Mouse (Mus musculus) gastrocnemius, postnatal 10 days (tissue): ENCODE data around the gene Ddx43. TPM values are rescaled to one million over a fixed set of nuclear protein-coding genes. Genes with fewer than 3 reads are reported as not detected.
A peak's percentile ranks its signal among the peaks of the same experiment; 100 is the strongest.
"Not testable (repeated sequence)": the region's sequence is repeated elsewhere in the genome, so short reads cannot be mapped to it uniquely, and the experiment has no call there.

Source experiments
- DNase-seq: peaks from one replicate; pipeline ENCODE4 v3.0.0; 2021; ENCODE audit warnings: mixed read lengths
- long read RNA-seq, 2 experiments: library from polyadenylated mRNA; stranded (forward); transcript quantifications; one replicate each; pipeline ENCODE4 v2.0.0; 2021
- total RNA-seq, 2 experiments: library from RNA; stranded (reverse); gene quantifications; 2 replicates each; pipeline ENCODE4 v1.2.3; 2021

The Ddx43 gene
- not detected for total RNA-seq
- long read RNA-seq, experiment 1 = 0 reads
- long read RNA-seq, experiment 2 = 0 reads

- DNase-seq = peak; percentile 41
These were observed at the start of gene Ddx43 for GRCm38 (mm10) chr9:78395630-78396351. Gene Ddx43 (plus strand): TSS chr9:78395777.

- no peak for DNase-seq
These were observed 48.6 kb upstream of the Ddx43 start for GRCm38 (mm10) chr9:78347004-78347403.

- DNase-seq = not testable (repeated sequence)
These were observed 47.2 kb upstream of the Ddx43 start for GRCm38 (mm10) chr9:78348206-78349004.

- DNase-seq = not testable (repeated sequence)
These were observed 46.4 kb upstream of the Ddx43 start for GRCm38 (mm10) chr9:78349141-78349540.

GRCm38 (mm10) chr9:78350007-78350406, 45.6 kb upstream of the Ddx43 start:
- DNase-seq = not testable (repeated sequence)

GRCm38 (mm10) chr9:78351504-78352220, 43.9 kb upstream of the Ddx43 start:
- DNase-seq = no peak

- no peak for DNase-seq
These were observed 40.7 kb upstream of the Ddx43 start for GRCm38 (mm10) chr9:78354665-78355578.

GRCm38 (mm10) chr9:78355611-78356010, 40.0 kb upstream of the Ddx43 start, which contains the start of gene Gsta2:
Gene Gsta2 (minus strand): TSS chr9:78355788.
- DNase-seq = no peak

- DNase-seq = peak; percentile 70
These were observed 37.5 kb upstream of the Ddx43 start for GRCm38 (mm10) chr9:78358053-78358452.

GRCm38 (mm10) chr9:78359750-78360483, 35.7 kb upstream of the Ddx43 start:
- no peak for DNase-seq

GRCm38 (mm10) chr9:78360484-78360872, 35.1 kb upstream of the Ddx43 start:
- no peak for DNase-seq

- DNase-seq = no peak
These were observed 32.2 kb upstream of the Ddx43 start for GRCm38 (mm10) chr9:78363374-78363773.

- no peak for DNase-seq
These were observed 30.9 kb upstream of the Ddx43 start for GRCm38 (mm10) chr9:78364701-78365100.

GRCm38 (mm10) chr9:78365850-78366544, 29.6 kb upstream of the Ddx43 start:
- DNase-seq = no peak

- not testable (repeated sequence) for DNase-seq
These were observed 27.6 kb upstream of the Ddx43 start, which contains the start of gene Dppa5a for GRCm38 (mm10) chr9:78367959-78368358. Gene Dppa5a (minus strand): TSS chr9:78368177.

- no peak for DNase-seq
These were observed 26.8 kb upstream of the Ddx43 start for GRCm38 (mm10) chr9:78368671-78369293.

GRCm38 (mm10) chr9:78369349-78369748, 26.2 kb upstream of the Ddx43 start:
- DNase-seq = no peak

GRCm38 (mm10) chr9:78369786-78370185, 25.8 kb upstream of the Ddx43 start:
- DNase-seq = no peak

GRCm38 (mm10) chr9:78371441-78371840, 24.1 kb upstream of the Ddx43 start:
- no peak for DNase-seq
